Mouse (Mus musculus) lung, postnatal 25 days (tissue): ENCODE data around the gene Rph3al.

Experiments used
- DNase-seq: peaks from one replicate; pipeline ENCODE4 v3.0.0; 2022; ENCODE audit warnings: low spot score

Gene Rph3al

GRCm38 (mm10) chr11:75950459-75950858 is 12.2 kb upstream of the Rph3al start:
- DNase-seq = no peak

- DNase-seq = no peak
These were observed 10.6 kb upstream of the Rph3al start for GRCm38 (mm10) chr11:75948789-75949188.

GRCm38 (mm10) chr11:75947223-75947622 is 9.0 kb upstream of the Rph3al start:
- DNase-seq = no peak

GRCm38 (mm10) chr11:75945805-75946450 is 7.7 kb upstream of the Rph3al start:
- no peak for DNase-seq

- peak; percentile 81 for DNase-seq
These were observed 808 bp downstream of the Rph3al start for GRCm38 (mm10) chr11:75937370-75937871.

DNA sequence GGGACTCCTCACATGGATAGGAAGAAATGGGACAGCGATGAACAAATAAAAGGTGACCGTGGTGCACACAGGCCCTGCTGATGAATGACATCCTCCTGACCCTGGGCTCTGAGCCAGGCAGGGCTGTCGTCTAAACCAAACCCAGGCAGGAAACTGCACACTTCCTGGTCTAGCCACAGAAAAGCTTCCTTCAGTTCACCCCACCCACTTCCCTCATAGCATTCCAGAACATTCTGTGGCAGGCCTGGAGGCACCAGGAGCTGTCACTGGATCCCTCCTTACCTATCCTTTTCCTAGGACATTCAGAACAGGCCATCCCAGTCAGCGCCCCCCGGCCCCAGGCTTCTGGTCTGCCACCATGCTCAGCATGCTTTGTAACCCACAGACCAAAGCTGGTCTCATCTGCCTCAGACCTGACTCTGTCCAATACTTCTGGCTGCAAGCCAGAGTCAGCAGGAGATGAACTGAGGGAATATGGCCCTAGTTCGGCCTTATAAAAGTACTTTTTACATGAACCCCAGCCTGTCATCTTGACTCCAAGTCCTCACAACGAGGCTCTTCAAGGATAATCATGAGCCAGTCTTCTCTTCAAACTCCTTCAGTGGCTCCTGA is 2.3 kb downstream of the Rph3al start:
- DNase-seq = peak; percentile 95

GRCm38 (mm10) chr11:75934425-75934824 is 3.8 kb downstream of the Rph3al start:
- DNase-seq = peak; percentile 14

GRCm38 (mm10) chr11:75933371-75933770 is 4.9 kb downstream of the Rph3al start:
- DNase-seq = no peak

DNA sequence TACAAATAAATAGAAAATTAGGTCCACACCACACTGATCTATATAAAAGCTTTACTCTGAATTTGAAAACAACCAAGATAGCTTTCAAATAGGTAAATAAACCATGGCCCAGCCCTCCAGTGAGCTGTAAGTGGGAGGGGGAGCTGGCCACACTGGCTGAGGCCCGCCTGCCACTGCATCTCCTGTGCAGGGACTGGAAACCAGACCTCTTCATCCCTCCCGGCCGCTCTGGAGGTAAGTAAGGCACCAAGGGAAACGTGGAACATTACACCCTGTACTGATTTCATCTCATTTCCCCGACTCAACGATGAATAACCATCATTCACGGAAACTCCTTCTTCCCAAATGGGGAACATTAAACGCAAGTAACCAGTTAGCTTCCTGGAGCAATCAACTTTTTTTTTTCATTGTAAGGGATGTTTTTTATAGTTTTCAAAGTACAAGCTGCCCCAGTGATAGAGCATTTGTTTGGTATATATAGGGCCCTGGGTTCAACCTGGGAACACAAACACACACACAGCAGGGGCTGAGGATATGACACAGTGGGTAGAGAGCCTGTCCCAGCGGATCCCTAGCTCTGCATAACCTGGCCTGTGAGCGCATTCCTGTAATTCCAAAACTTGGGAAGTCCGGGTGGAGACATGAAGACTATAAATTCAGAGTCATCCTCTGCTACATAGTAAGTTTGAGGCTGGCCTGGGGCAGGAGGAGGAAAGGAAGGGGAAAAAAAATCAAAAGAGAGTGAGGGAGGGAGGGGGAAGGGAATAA is 7.1 kb downstream of the Rph3al start:
- DNase-seq = no peak

DNA sequence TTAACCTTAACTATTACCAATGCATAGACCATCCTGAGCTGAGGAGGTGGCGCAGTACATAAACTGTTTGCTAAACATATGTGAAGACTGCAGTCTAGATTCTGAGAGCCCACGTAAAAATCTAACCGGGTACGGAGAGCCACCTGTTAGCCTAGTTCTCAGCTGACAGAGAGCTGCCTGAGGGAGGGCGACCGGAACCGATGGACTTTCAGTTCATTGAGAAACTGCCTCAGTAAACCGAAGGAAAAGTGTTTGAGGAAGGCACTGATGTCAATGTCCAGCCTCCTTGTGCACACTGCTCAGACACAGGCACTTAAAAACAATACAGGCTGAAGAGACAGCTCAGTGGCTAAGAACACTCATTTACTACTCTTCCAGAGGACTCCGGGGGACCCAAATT is 8.0 kb downstream of the Rph3al start:
- no peak for DNase-seq

- no peak for DNase-seq
These were observed 10.3 kb downstream of the Rph3al start for GRCm38 (mm10) chr11:75927881-75928280.

DNA sequence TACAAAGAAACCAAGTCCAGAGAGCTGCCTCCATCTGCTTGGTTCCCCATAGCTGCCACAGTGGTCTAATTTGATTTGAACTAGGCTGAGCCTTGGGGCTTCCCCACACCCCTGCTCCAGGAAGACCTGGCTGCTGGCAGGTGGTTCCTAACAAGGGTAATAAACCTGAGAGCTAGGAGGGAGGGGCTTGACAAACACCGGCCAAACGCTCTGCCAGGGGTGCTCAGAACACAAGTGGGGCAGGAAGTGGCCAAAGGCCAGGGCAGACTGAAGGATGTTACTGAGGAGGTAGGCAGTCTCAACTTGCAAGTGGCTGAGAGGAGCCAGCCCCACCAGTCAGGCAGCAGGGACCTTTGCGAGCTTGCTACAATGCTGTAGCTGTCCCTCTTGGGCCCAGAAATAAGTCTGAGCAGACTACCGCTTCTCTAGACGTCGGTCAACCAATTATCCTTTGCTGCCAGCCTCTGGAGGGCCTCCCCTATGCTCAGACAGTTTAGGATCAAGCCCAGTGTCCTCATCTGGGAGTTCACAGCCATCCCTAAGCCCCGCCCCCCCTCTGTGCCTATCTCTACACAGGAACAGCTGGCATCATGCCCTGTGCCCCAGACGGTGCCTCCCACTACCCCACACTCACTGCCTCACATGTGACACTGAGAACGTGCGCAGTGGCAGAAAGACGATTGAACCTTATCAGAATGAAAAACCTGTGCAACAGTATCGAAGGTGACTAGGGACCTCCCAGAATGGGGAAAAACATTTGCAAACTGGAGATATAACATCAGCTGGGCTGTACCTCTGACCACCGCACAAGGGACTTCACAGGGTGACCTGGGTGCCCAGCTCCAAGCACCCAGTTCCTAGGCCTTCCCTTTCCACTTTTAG is 11.6 kb downstream of the Rph3al start:
- DNase-seq = peak; percentile 83

DNA sequence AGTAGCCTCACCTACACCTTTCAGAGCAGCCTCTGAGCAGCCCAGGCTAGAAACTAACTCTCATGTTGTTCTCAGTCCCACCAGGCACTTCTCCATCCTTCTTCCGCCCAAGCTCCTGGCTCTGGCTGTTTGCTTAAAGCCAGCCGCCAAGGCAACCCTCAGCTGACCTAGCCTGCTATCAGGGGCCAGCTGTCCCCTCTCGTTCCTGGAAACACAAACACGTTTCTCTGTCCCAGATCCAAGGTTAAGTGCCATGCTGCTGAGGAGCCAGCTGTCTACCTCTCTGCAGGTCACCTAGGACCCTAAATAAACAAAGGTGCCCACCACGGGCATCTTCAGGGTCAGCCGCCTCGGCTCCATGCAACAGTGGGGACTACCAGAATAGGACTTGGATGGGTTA is 12.4 kb downstream of the Rph3al start:
- DNase-seq = no peak

GRCm38 (mm10) chr11:75922741-75923140 is 15.5 kb downstream of the Rph3al start:
- no peak for DNase-seq

DNA sequence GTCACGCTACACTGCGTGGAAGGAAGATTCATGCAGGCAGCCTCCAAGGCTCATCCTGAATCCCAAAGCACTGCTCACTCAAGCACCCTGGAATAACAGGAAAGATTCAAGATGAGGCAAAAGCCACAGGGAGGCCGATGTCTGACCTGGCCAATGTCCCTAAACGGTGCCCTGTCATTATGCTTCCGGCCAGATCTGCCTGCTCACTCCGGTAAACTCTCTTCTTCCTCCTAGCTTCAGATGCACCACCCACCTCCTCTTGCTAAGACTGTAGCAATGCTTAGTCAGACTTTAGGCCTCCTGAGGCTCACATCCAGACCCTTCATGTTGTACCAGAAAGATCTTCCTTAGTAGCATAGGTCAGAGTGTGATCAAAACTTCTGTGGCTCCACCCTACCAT is 19.1 kb downstream of the Rph3al start:
- DNase-seq = no peak

GRCm38 (mm10) chr11:75917340-75917739 is 20.9 kb downstream of the Rph3al start:
- no peak for DNase-seq

- peak; percentile 87 for DNase-seq
These were observed 24.3 kb downstream of the Rph3al start for GRCm38 (mm10) chr11:75913953-75914352.

- DNase-seq = peak; percentile 74
These were observed 25.1 kb downstream of the Rph3al start for GRCm38 (mm10) chr11:75912944-75913657.

GRCm38 (mm10) chr11:75911962-75912361 is 26.3 kb downstream of the Rph3al start:
- no peak for DNase-seq

DNA sequence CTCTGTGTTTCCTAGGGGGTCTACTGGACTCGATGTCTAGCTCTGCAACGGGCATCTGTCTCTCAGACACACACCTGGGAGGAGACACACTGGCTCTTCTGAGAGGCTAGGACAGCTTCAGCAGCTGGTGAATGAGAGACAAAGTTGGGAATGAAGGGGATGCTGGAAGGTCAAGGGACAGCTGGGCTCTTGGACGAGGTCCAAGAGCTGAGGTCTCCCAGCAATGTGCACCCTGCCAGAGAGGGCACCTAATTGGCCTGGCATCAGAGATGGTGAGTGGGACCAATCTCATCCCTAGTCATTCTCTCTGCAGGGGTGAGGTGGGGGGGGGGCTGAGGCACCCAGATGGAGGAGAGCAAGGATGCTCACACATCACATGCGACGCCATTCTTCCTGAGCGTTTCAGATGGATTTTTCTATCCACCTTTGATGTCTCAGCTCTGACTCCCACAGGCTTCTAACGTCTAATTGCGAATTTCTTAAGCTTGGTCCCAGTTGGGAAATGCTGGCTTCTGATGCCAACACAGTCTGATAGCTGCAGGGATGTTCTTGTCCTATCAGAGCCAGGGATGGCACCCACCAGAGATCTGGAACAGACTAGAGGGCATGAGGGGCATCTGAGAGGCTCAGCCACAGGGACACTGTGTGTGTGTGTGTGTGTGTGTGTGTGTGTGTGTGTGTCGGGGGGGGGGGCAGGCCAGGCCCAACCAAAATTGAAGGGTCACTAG is 28.4 kb downstream of the Rph3al start:
- no peak for DNase-seq

GRCm38 (mm10) chr11:75907406-75907805 is 30.8 kb downstream of the Rph3al start:
- DNase-seq = no peak
